Mouse (Mus musculus): Measurements from ENCODE around the gene Amot.

DNA sequence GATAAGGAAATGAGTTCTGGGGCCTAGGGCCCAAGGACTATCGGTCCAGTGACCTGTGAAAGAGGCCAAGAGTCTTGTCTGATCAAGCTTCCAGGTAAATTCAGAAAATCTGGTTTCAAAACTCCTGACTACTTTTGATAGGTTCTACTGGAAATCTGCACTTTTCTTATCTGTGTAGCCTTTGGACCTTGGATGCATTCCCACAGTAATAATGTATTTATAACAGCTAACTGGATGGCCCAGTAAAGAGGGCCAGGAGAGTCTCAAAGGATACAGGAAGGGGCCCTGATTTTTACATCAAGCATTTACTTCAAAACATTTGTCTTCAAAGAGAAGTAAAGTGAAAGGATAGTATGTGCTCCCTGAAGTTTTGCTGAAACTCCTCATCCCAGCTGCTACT, 90.7 kb downstream of the Amot start:
- no peak for TF ChIP-seq POLR2A (IDR thresholded peaks at IDR 0.05; ENCODE audit: borderline replicate concordance, control insufficient read depth, low read depth, low read length)
- no peak for TF ChIP-seq CTCF (IDR thresholded peaks at IDR 0.05; ENCODE audit: control insufficient read depth, insufficient read depth, low read length)
